Mouse (Mus musculus) layer of hippocampus, postnatal 14 days (tissue): ENCODE results near the gene Patj. TPM values are rescaled to one million over a fixed set of nuclear protein-coding genes. Genes with fewer than 3 reads are reported as not detected.
A peak's percentile ranks its signal among the peaks of the same experiment; 100 is the strongest.

Source experiments
- DNase-seq, 2 experiments: peaks; one replicate each; pipeline ENCODE4 v3.0.0; 2021 to 2022; ENCODE audit warnings: low spot score in 2 of 2, mixed read lengths in 1 of 2
- total RNA-seq, 2 experiments: library from RNA; stranded (reverse); gene quantifications; 2 replicates each; pipeline ENCODE4 v1.2.3; 2021

Gene Patj
- total RNA-seq, 2 experiments from 2014 or later: 11.9 to 12.5 TPM

DNA sequence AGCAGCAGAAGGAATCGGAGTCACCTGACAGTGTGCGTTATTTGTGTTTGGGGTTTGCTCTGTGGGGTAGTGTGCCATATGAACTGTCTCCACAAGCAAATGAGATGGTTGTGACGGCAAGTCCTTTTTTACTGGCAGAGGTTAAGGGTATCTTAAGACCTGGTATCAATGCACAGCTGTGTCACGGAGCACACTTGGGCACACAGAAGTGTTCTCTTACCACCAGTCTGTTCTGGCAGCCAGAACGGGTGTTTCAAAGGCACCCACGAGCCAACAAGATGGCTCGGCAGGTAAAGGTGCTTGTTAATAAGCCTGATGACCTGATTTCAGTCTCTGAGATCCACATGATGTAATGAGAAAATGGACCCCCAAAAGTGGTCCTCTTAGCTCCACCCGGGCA lies 243.1 kb downstream of the Patj start:
- DNase-seq: no peak

- no peak for DNase-seq
Measured at GRCm38 (mm10) chr4:98653650-98654049, 258.1 kb downstream of the Patj start.

- peak in 1 of 2 experiments; percentile 6 for DNase-seq
Measured at GRCm38 (mm10) chr4:98654419-98654821, 258.8 kb downstream of the Patj start.

DNA sequence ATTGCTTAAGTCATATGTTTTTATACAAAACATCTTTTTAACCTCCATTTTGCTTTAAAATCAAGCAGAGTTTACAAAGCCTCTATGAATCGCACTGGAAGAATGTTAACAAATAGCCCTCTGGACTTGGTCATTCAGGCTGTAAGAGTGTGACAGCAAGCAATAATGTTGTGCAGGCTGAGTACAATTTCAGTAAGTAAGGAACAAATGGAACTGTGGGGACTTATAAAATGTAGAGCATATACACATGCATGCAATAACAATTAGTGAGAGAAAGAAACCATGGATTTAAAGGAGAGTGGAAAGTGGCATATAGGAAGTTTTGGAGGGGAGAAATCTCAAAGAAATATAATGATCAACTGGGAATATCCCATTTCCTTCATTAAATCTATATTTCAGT lies 261.2 kb downstream of the Patj start:
- no peak for DNase-seq

GRCm38 (mm10) chr4:98659032-98659431 lies 263.4 kb downstream of the Patj start:
- DNase-seq: no peak

GRCm38 (mm10) chr4:98660534-98660933 lies 264.9 kb downstream of the Patj start:
- no peak for DNase-seq

DNA sequence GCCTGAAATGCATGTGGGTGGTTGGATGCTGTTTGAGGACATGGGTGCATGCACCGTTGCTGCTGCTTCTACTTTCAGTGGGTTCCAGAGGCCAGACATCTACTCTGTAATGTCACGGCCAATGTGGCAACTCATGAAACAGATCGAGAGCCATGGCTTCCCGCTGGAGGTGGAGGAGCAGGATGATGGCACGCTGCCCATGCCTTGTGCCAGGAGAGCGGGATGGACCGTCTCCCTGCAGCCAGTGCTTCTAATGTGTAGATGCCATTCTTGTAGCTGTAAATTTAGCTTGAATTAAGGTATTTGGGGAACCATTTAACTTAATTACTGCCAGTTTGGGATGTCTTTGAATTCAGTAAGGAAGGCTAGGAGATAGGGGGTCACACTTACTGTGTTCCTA lies 270.3 kb downstream of the Patj start:
- no peak for DNase-seq

DNA sequence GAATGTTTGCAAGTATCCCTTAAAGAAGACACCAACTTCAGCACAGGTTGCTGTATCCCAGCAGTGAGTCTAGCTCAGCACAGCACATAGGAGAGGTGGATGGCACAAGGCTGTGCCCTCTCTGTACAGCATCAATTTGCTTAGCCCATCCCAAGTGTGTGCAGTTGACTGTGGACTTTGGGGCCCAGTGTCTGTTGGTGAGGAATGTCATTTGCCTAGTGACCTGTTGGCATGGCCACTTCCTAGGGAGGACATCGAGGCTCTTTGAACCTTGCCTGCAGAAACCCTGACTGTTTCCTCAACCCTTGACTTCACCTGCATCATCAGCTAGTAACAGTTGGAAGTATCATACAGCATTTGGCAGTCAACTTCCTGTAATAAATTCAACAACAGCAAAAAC lies 270.9 kb downstream of the Patj start:
- no peak for DNase-seq

- DNase-seq: no peak
Measured at GRCm38 (mm10) chr4:98667009-98667408, 271.4 kb downstream of the Patj start.

- no peak for DNase-seq
Measured at GRCm38 (mm10) chr4:98677506-98677905, 281.9 kb downstream of the Patj start.

DNA sequence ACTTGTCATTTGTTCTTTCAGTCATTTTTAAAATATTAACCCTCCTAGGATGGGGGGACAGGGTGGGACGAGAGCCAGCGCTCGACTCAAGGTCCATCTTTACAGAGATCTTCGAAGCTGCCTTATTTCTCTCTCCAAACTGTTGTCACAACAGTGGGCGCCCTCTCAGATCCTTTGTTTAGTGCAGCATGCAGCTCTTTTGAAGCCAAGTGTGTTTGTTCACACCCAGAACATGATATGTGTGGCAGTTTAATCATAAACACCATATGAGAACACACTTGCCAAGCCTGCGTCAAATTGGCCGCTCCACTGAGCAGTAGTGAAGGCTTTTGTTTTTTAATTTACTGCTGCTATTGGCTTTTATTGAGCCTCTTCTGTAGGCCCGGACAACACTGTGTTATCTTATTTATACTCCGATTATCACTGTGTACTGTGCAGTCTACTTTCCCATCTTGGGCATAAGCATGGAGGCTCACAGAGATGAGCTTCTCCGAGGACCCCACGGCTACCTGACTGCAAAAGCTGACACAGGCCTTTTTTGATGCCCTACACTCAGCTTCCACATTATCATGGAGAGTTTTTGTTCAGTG lies 291.2 kb downstream of the Patj start:
- peak; percentile 10 to 33 for DNase-seq

DNA sequence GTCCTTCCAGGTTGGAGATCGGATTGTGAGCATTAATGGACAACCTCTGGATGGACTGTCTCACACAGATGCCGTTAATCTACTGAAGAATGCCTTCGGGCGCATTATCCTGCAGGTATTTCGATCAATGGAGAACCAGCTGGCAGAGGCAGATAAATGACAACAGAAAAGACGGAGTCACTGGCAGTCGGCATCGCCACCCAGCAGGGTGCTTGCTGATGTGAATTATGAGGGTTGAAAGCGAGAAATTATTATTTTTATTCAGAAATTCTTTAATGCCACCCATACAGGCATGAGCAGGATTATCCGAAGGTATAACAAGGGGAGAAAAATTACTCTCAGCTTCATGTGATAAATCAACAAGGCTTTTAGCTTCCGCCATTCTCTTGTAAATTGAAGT lies 292.5 kb downstream of the Patj start:
- no peak for DNase-seq

GRCm38 (mm10) chr4:98688520-98688919 lies 292.9 kb downstream of the Patj start:
- no peak for DNase-seq

GRCm38 (mm10) chr4:98689988-98690387 lies 294.4 kb downstream of the Patj start:
- DNase-seq: no peak

- DNase-seq: no peak
Measured at GRCm38 (mm10) chr4:98693465-98694185, 298.0 kb downstream of the Patj start.

DNA sequence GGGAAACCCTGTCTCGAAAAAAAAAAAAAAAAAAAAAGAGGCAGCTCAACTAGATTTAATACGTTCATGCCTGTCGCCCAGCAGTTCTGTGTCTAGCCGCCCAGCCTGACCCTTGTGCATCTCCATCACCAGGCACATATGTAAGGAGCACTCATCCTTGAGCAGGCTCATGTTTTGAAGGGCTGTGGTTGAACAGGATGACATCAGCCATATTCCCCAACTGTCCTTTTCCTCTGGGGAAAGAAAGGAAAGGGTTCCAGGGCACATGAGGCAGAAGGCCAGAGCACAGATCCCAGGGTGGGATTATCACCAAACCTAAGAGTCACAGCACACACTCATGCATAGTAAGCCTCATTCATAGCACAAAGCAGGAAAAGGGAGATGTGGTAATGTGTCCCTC lies 302.3 kb downstream of the Patj start:
- DNase-seq: no peak

DNA sequence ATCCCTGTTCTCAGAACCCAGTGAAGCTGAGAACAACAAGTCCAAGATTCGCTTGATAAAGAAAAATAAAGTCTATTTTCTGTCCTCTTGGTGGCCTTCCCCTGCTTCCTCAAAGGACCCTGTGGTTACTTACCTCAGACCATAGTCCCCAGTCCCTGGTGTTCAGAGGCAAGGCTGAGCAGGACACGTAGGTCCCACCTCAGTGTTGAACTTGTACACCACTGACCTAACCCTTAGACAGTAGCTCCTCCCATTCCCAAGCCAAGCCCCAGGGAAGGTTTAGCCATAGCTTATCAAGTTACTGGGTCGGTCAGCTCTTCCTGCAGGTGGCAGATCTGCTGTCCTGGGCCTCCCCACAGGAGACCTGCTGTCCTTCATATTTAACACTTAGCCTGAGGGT lies 303.3 kb downstream of the Patj start:
- no peak for DNase-seq

GRCm38 (mm10) chr4:98700156-98700555 lies 304.6 kb downstream of the Patj start:
- DNase-seq: no peak

- DNase-seq: peak; percentile 76
Measured at GRCm38 (mm10) chr4:98702201-98702894, 306.8 kb downstream of the Patj start.

DNA sequence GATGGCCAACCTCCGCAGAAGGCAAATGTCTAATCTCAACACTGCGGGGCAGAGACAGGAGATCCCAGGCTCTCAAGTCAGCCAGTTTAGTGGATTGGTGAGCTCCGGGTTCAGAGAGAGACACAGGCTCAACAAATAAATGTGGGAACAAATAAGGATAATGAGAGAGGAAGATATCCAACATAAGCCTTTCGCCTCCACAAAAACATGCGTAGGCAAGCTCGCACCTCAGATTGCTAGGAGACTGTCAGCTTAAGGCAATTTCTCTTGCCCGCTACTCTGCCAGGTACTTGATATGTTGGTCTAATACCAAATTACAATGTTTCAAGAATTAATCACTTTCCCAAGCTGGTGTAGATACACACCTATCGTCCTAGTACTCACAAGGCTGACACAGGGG lies 315.3 kb downstream of the Patj start:
- no peak for DNase-seq

DNA sequence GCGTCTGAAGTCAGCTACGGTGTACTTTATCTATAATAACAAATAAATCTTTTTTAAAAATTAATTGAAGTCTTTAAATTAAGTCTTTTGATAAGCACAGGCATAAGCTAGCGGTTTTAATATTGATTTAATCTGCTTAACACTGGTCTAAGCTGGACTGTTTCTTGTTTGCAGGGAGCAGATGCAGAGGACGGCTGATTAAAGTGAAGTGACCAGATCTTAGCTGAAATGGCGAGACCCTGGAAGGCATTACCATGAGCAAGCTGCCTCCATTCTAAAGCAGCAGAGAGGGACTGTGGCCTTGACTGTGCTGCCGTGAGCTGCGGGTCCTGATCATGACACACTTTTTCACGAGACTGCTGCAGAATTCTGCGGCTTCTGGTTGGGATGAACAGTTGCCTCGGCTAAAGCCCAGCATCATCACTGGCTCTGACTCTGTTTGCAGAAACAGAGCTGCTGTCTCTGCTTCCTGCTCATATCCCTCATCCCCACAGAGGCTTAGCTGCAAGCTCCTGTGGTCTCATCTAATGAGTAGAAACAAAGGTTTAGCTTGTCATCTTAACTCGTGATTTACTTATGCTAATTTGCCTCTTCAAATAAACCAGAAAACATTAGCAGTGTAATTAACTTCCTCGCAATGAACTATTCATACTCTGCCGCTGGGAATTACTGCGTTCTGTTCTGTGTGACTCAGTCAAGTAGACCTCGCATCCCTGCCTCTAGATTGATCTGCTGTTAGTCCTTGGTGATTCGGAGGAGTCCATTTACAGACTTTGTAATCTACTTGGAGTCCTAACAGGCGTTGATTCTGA lies 322.4 kb downstream of the Patj start:
- DNase-seq: no peak

DNA sequence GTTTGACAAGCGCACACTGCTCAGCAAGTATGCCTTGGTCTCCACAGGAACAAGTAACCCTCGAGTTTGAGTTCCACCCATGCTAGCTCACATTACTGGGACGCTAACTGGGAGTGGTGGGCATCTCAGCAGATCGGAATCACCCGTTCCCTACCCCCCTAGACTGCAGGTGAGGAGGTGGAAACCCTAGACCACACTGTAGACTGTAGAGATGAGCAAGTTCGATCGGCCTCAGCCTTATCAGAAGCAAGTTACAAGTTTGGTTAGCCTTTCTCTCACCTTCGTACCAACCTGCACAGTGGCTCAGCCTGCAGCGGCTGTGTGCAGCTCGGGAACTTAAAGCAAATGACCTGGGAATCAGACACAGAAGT lies 322.9 kb downstream of the Patj start:
- DNase-seq: no peak
